Mouse (Mus musculus): Measurements from ENCODE around the gene Casz1. TPM values are rescaled to one million over a fixed set of nuclear protein-coding genes. Genes with fewer than 3 reads are reported as not detected.

Casz1 gene
- polyA plus RNA-seq, 1 experiment from 2014 or later = 9.4 TPM

DNA sequence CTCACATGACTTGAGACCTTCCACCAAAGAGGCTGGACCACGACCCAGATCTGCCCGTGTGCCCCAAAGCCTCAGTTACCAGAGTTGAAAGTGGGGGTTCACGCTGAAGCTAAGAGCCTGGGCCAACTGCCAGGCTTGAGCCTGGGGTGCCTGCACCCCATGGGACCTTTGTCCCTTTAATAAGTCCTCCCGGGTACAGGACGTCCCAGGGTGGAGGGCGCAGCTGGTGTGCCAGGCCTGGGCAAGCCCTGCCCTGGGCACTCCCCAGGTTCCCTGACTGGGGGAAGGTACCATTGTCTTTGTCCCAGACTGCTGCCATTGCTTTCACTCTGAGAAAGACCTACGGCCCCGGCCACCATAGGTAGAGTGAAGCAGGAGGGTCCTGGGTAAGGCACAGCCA is 18.2 kb upstream of the Casz1 start:
- H3K27ac ChIP-seq (replicated peaks) = peak overlapping the region; percentile 56; the same call in 1 of the 2 replicates
- H3K9me3 ChIP-seq (ENCODE audit: control insufficient read depth, low read length) = no peaks in the 10 kb centered on the region
- no peak overlapping the region for H3K4me2 ChIP-seq (replicated peaks; ENCODE audit: low read depth)
- ATAC-seq (ENCODE audit: low FRiP score, low TSS enrichment) (peak; percentile 39; the same call in 1 of the 2 replicates), DNase-seq (ENCODE audit: low spot score) (peak; percentile 53)
- WGBS = 56% methylated on average over 8 of the region's 8 CpGs
- no peaks in the 10 kb centered on the region for H3K27me3 ChIP-seq (ENCODE audit: control insufficient read depth, insufficient read depth, low read length)
- no peak for TF ChIP-seq CTCF (IDR thresholded peaks at IDR 0.05; ENCODE audit: low read depth)
- peak; percentile 94 for TF ChIP-seq EP300 (optimal IDR thresholded peaks at IDR 0.05)
- no peaks in the 10 kb centered on the region for H3K36me3 ChIP-seq (ENCODE audit: control insufficient read depth, insufficient read depth, low read length)
- H3K4me1 ChIP-seq (replicated peaks; ENCODE audit: control insufficient read depth, insufficient read depth) = no peaks in the 10 kb centered on the region; the same call in 1 of the 2 replicates
- no peak overlapping the region for H3K4me3 ChIP-seq (ENCODE audit: low read depth, low read length)
- H3K9ac ChIP-seq (ENCODE audit: low read length) = no peak overlapping the region

DNA sequence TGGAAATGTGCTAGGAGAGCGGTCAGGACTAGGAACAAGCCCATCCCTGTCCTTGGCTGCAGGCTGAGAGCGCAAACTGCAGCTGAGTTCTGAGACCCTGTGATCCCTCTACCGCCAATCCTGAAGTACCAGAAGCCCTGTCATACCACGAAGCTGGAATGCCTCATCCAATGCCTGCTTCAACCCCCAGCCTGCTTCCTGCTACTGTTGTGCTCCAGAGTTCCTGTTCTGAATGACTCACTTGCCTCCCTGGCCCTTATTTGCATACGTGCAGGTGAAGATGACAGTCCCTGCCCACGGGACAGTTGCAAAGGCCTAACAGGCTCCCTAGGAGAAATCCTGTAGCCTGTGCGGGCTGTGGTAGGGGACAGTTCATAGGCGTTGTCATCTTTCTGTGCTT is 13.3 kb upstream of the Casz1 start:
- ATAC-seq (ENCODE audit: low FRiP score, low TSS enrichment) (peak; percentile 69), DNase-seq (ENCODE audit: low spot score) (peak; percentile 54)
- no peaks in the 10 kb centered on the region for H3K9me3 ChIP-seq (ENCODE audit: control insufficient read depth, low read length)

DNA sequence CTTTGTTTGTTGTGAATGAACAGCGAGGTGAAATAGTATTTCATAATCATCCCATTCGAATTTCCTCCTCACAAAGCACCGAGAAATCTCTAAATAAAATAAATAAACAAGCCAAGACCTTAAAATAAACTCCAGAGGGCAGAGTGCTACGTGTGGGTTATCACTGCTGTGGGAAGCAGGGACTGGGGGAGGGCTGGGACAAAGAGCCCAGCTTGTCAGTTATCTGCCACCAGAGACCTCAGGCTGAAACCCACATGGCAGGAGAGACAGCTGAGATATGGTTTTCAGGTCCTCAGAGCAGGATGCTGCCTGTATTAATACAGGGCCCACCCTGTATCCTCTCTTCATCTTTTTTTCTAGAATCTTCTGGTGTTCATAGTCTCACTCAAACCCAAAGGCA is 9.2 kb upstream of the Casz1 start:
- Histone ChIP-seq H3K4me1 (replicated peaks; ENCODE audit: control insufficient read depth, insufficient read depth) (no peaks in the 10 kb centered on the region; the same call in 1 of the 2 replicates), H3K4me3 (ENCODE audit: low read depth, low read length) (no peak overlapping the region), H3K4me2 (replicated peaks; ENCODE audit: low read depth) (no peak overlapping the region), H3K36me3 (ENCODE audit: control insufficient read depth, insufficient read depth, low read length) (no peaks in the 10 kb centered on the region), H3K27ac (replicated peaks) (no peak overlapping the region), H3K9me3 (ENCODE audit: control insufficient read depth, low read length) (no peaks in the 10 kb centered on the region), H3K9ac (ENCODE audit: low read length) (no peak overlapping the region), H3K27me3 (ENCODE audit: control insufficient read depth, insufficient read depth, low read length) (no peaks in the 10 kb centered on the region)
- WGBS = 32% methylated on average over 4 of the region's 4 CpGs
- no peak for DNase-seq (ENCODE audit: low spot score)
- no peak for ATAC-seq (ENCODE audit: low FRiP score, low TSS enrichment)
- TF ChIP-seq CTCF (IDR thresholded peaks at IDR 0.05; ENCODE audit: low read depth) = no peak
- TF ChIP-seq EP300 (optimal IDR thresholded peaks at IDR 0.05) = no peak

More for the DNA sequence above, 13.3 kb upstream of the Casz1 start:
- TF ChIP-seq EP300 (optimal IDR thresholded peaks at IDR 0.05) = no peak
- TF ChIP-seq CTCF (IDR thresholded peaks at IDR 0.05; ENCODE audit: low read depth) = no peak
- 65% methylated on average over 8 of the region's 8 CpGs for WGBS
- H3K9ac ChIP-seq (ENCODE audit: low read length) = no peak overlapping the region
- no peak overlapping the region for H3K4me3 ChIP-seq (ENCODE audit: low read depth, low read length)
- no peaks in the 10 kb centered on the region; the same call in 1 of the 2 replicates for H3K4me1 ChIP-seq (replicated peaks; ENCODE audit: control insufficient read depth, insufficient read depth)
- no peaks in the 10 kb centered on the region for H3K27me3 ChIP-seq (ENCODE audit: control insufficient read depth, insufficient read depth, low read length)
- H3K4me2 ChIP-seq (replicated peaks; ENCODE audit: low read depth) = no peak overlapping the region
- H3K36me3 ChIP-seq (ENCODE audit: control insufficient read depth, insufficient read depth, low read length) = no peaks in the 10 kb centered on the region
- H3K27ac ChIP-seq (replicated peaks) = peak overlapping the region; percentile 45; the same call in 1 of the 2 replicates

DNA sequence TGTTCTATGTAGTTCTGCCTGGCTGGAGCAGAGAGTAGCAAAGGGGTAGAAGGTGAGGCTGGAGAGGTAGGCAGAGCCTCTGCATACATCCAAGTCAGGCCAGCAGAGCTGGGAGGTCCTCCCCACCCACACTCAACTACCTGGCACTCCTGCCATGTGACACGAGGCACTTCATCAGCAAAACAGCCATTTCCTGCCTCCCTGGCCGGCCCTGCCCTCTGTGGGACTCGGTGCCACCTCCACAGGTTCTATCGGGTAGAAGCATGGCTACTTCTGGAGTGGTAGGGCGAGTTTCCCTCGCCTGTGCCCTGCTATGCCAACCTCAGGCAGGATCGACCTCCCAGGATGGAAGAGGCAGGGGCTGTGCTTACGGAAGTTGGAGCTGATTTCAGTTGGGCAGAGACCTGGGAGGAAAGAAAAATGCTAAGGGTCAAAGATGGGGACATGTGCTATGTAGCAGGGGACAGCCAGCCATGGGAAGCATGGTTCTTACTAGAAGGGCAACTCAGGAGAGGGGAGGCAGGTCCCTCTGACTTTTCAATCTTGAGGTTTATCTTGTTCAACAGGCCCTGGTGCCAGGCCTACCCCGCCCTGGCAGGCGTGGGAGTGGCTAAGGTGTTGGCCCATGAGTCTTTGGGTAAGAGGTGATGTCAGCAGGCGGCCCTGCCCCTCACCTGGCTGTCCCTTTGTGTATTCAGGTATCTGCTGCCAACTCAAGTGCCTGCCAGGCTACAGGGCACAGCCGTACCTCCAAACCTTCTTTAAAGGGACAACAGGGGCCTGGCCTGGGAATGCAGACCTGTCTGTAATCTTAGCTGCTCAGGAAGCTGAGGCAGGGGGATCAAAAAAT is 6.5 kb upstream of the Casz1 start:
- H3K4me1 ChIP-seq (replicated peaks; ENCODE audit: control insufficient read depth, insufficient read depth) = no peaks in the 10 kb centered on the region; the same call in 1 of the 2 replicates
- peak overlapping the region; percentile 95 for H3K27ac ChIP-seq (replicated peaks)
- H3K4me2 ChIP-seq (replicated peaks; ENCODE audit: low read depth) = no peak overlapping the region; the same call in 1 of the 2 replicates
- WGBS = 51% methylated on average over 12 of the region's 12 CpGs
- H3K9ac ChIP-seq (ENCODE audit: low read length) = peak overlapping the region; percentile 27; the same call in 1 of the 2 replicates
- no peaks in the 10 kb centered on the region for H3K9me3 ChIP-seq (ENCODE audit: control insufficient read depth, low read length)
- DNase-seq (ENCODE audit: low spot score) = peak; percentile 94
- ATAC-seq (ENCODE audit: low FRiP score, low TSS enrichment) = peak; percentile 96
- H3K27me3 ChIP-seq (ENCODE audit: control insufficient read depth, insufficient read depth, low read length) = no peaks in the 10 kb centered on the region
- no peak overlapping the region for H3K4me3 ChIP-seq (ENCODE audit: low read depth, low read length)
- TF ChIP-seq EP300 (optimal IDR thresholded peaks at IDR 0.05) (peak; percentile 84), CTCF (IDR thresholded peaks at IDR 0.05; ENCODE audit: low read depth) (no peak)
- no peaks in the 10 kb centered on the region for H3K36me3 ChIP-seq (ENCODE audit: control insufficient read depth, insufficient read depth, low read length)

DNA sequence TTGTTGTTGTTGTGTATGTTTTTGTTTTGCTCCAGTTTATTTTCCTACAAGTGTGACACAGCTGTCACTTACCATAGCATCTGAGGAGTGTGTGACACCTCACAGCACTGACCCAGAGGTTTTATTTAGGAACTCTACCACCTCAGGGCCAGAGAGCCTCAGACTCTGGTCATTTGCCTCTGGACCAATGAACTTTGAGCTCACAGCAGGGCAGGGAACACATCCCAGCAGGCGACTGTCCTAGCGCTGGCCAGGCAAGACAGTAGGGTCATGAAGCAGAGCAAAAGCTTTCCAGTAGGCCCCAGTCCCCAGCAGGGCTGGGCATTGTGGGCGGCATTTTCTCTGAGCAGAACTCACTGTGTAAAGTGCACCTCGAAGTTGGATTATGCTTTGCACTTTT is 1.2 kb upstream of the Casz1 start:
- H3K4me2 ChIP-seq (replicated peaks; ENCODE audit: low read depth) = no peak overlapping the region
- ATAC-seq (ENCODE audit: low FRiP score, low TSS enrichment) (no peak), DNase-seq (ENCODE audit: low spot score) (no peak)
- TF ChIP-seq EP300 (optimal IDR thresholded peaks at IDR 0.05) (no peak), CTCF (IDR thresholded peaks at IDR 0.05; ENCODE audit: low read depth) (no peak)
- H3K9ac ChIP-seq (ENCODE audit: low read length) = no peak overlapping the region
- WGBS = 63% methylated on average over 4 of the region's 4 CpGs
- H3K9me3 ChIP-seq (ENCODE audit: control insufficient read depth, low read length) = no peaks in the 10 kb centered on the region
- no peaks in the 10 kb centered on the region for H3K27me3 ChIP-seq (ENCODE audit: control insufficient read depth, insufficient read depth, low read length)
- no peaks in the 10 kb centered on the region; the same call in 1 of the 2 replicates for H3K4me1 ChIP-seq (replicated peaks; ENCODE audit: control insufficient read depth, insufficient read depth)
- no peaks in the 10 kb centered on the region for H3K36me3 ChIP-seq (ENCODE audit: control insufficient read depth, insufficient read depth, low read length)
- no peak overlapping the region for H3K4me3 ChIP-seq (ENCODE audit: low read depth, low read length)
- H3K27ac ChIP-seq (replicated peaks) = no peak overlapping the region

DNA sequence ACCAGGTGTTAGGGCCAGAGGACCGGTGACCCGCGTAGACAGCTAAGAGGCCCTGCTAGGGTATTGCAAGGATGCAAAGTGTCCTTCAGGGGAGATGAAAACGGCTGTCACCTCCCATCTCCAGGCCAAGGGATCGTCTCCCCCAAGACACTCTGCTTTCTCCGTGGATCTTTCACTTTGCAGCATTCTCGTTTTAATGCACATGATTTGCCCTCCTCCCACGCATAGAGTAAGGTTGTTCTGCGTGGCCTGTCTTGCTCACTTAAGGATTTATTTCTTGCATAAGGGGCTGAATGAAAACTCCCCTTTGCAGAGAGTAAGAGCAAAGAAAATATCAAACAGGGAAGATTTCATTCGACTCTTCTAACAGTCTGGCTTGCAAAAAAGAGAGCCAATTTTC is 593 bp upstream of the Casz1 start:
- H3K27ac ChIP-seq (replicated peaks) = no peak overlapping the region
- no peak overlapping the region for H3K9ac ChIP-seq (ENCODE audit: low read length)
- peak overlapping the region; percentile 88 for H3K4me2 ChIP-seq (replicated peaks; ENCODE audit: low read depth)
- TF ChIP-seq CTCF (IDR thresholded peaks at IDR 0.05; ENCODE audit: low read depth) (no peak), EP300 (optimal IDR thresholded peaks at IDR 0.05) (no peak)
- no peaks in the 10 kb centered on the region for H3K9me3 ChIP-seq (ENCODE audit: control insufficient read depth, low read length)
- no peaks in the 10 kb centered on the region for H3K36me3 ChIP-seq (ENCODE audit: control insufficient read depth, insufficient read depth, low read length)
- peak overlapping the region; percentile 87 for H3K4me3 ChIP-seq (ENCODE audit: low read depth, low read length)
- DNase-seq (ENCODE audit: low spot score) (no peak), ATAC-seq (ENCODE audit: low FRiP score, low TSS enrichment) (no peak)
- H3K27me3 ChIP-seq (ENCODE audit: control insufficient read depth, insufficient read depth, low read length) = no peaks in the 10 kb centered on the region
- no peaks in the 10 kb centered on the region; the same call in 1 of the 2 replicates for H3K4me1 ChIP-seq (replicated peaks; ENCODE audit: control insufficient read depth, insufficient read depth)
- 26% methylated on average over 10 of the region's 10 CpGs for WGBS
